Mouse (Mus musculus) thymus, postnatal 10 days (tissue): ENCODE results near the gene Cct5.

Experiments used
- DNase-seq, 2 experiments: peaks; one replicate each; pipeline ENCODE4 v3.0.0; 2021; ENCODE audit warnings: low spot score in 2 of 2

The Cct5 gene

GRCm38 (mm10) chr15:31563577-31564546 is 37.7 kb downstream of the Cct5 start:
- no peak for DNase-seq

DNA sequence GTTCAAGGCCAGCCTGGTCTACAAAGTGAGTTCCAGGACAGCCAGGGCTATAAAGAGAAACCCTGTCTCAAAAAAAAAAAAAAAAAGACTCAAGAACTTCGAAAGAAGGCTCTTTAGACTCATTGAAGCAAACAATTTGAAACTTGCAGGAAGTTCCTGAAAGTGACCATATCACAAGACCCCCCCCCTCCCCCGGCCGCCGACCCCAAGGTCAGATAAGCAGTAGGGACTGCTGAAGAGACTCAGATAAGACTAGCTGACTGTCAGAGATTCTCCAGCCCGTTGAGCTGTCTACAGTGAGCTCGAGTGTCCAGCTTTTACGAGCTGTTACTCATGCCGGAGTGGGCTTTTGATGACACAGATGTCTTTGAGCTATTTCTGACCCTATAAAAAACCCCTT is 38.8 kb downstream of the Cct5 start:
- DNase-seq: no peak

GRCm38 (mm10) chr15:31561976-31562375 is 39.6 kb downstream of the Cct5 start:
- DNase-seq: no peak

DNA sequence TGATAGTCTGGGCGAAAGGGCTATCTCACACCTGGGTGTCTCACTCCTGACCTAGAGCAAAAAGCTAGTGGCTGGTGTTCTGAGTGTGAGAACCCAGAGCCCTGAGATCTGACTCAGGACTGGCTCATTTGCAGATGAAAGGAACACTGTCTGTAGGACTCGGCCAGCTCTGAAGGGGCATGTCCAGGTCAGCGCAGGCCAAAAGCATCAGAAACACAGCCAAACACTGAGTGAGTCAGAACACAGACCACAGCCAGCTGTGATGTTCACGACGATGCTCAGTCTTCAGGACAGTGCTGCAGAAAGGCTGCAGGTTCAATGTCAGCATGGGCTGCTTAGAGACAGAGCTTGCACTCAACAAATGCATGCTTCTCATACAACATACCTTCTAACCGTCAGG is 40.2 kb downstream of the Cct5 start:
- DNase-seq: no peak

- DNase-seq: no peak
Observed at GRCm38 (mm10) chr15:31554855-31555254, 46.7 kb downstream of the Cct5 start.

GRCm38 (mm10) chr15:31550381-31550780 is 51.2 kb downstream of the Cct5 start:
- DNase-seq: no peak

- DNase-seq: no peak
Observed at GRCm38 (mm10) chr15:31547421-31547820, 54.2 kb downstream of the Cct5 start.

DNA sequence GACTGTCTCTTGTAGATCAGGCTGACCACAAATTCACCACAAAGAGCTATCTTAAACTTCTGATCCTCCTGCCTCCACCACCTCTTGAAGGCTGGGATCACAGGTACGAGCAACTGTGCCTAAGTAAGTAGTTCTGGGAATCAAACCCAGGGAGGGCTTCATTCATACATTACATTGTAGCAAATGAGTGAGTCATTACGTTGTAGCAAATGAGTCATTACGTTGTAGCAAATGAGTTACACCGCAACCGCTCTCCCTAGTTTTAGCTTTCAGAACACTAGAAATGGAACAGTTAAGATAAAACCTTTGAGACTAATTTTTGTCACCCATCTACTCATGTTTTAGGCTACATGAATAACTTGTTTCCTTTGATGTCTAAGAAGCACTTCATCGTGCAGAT is 55.3 kb downstream of the Cct5 start:
- no peak for DNase-seq

DNA sequence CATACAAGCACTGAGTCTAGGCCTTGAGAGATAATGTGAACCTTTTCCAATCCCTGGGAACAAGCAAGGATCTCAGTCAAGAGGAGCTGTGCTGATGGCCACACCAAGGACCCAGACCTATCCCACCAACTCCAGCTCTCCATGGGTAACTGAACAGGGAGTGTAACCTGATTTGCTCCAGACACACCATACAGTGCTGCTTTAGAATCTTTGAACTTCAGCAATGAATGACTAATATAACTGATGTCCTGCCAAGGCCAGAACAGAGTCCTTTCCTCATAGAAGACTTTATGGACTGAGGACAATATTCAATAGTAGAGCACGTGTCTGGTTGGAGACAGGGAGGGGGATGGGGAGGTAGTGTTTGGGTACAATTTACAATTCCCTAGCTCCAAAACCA is 56.5 kb downstream of the Cct5 start:
- DNase-seq: no peak

DNA sequence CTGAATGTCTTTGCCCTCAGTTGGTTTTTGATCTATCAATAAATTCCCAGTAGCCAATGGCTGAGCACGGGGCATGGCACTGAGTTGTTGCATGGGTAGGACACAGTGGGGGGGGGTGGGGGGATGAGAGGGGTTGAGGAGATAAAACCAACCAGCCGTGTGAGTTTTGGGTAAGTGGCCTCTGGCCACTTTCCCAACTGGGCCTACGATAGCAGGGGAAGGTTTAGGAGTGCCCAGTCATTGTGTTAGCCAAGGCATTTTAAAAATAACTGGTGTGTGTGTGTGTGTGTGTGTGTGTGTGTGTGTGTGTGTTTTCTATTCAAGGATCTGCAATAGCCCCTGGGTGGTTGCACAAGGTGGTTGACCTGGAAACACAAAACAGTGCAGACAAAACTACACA is 58.4 kb downstream of the Cct5 start:
- no peak for DNase-seq

- no peak for DNase-seq
Observed at GRCm38 (mm10) chr15:31542013-31542958, 59.3 kb downstream of the Cct5 start.
